Mouse (Mus musculus) layer of hippocampus, adult 9-10 months (tissue): ENCODE data around the gene Agl.
A peak's percentile ranks its signal among the peaks of the same experiment; 100 is the strongest.
"Not testable (repeated sequence)": the region's sequence is repeated elsewhere in the genome, so short reads cannot be mapped to it uniquely, and the experiment has no call there.

Source experiments
- DNase-seq: peaks from one replicate; pipeline ENCODE4 v3.0.0; 2022; ENCODE audit warnings: low spot score

Agl gene

DNA sequence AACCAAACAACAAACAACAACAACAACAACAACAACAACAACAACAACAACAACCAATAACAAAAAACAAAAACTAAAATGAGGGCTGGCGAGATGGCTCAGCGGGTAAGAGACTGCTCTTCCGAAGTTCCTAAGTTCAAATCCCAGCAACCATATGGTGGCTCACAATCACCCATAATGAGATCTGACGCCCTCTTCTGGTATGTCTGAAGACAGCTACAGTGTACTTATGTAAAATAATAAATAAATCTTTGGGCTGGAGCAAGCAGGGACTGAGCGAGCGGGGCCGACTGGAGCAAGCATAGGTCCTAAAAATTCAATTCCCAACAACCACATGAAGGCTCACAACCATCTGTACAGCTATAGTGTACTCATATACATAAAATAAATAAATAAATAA is 60.3 kb downstream of the Agl start:
- not testable (repeated sequence) for DNase-seq

DNA sequence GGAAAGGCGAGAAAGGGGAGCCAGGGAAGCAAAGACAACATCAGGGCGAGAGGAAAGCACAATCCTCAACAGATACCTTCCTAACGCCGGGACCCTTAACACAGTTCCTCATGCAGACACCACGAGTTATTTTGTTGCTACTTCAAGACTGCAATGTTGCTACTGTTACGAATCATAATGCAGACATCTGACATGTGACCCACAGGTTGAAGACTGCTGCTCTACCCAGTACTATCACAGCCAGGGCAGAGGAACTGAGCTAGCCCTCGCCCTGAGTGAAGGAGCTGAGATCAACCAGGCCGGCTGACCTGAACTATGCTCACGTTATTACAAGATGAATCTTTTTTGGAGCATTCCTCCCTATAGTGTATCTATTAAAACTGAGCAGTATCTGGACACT is 67.0 kb downstream of the Agl start:
- no peak for DNase-seq

DNA sequence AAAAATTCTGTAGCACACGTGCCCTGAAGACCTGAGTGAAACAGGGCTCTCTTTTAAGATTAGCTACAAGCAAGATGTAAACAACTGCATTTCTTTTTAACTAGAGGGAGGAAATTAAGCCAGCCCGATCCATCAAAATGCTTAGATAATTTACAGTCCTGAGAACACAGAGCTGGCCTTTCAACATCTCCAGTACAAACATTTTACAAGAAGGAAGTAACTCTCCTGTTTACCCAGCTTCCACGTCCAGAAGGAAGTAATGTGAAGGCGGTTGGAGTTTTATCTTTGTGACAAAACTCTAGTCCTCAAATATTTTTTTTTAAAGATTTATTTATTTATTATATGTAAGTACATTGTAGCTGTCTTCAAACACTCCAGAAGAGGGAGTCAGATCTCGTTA is 67.9 kb downstream of the Agl start:
- no peak for DNase-seq

DNA sequence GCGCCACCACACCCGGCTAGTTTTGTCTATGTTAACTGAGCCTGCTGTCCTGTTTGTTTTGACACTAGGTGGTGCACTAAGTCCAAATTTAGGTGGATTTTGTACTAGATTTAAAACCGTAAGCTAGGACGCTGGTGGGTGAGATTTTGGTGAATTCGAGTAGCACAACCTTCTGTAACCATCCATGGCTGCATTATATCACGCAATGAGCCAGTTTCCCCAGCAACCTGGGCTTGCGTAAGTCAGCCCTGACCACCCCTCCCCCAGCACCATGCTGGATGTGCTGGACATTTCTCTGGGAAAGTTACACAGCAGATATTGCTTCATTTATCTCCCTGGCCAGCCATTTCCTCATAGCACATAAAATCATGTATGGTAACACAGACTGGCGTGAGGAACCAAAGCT is 70.6 kb downstream of the Agl start:
- no peak for DNase-seq

DNA sequence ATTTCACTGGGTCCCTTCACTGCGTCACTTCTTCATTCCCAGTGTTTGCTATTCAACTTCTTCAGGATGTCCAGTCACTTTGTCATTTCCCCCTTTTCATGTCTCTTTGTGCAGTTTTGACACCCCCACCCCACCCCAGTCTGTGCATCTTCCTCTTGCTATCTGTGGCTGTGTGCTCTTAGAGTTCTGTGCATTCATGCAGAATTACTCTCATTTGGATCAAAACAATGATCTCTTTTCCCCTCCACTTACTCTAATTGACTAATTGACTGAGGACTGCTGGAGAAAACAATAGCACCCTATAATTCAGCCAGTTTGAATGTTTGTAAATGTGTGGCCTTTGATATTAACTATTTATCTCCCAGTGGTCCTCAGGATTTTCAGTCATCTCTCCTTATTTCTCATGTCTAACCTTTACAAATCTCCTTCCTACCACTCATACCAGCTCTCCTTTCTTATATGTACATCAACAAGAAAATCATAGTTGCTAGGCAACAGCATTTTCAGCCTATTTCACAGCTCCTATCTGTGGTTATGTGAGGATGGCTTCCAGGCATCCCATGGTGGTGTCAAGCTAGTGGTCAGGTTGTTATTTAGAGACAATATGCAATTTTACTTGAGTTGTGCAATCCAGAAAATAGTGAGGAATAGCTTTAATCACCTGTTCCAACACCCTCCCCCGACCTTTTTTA is 78.3 kb downstream of the Agl start:
- no peak for DNase-seq

DNA sequence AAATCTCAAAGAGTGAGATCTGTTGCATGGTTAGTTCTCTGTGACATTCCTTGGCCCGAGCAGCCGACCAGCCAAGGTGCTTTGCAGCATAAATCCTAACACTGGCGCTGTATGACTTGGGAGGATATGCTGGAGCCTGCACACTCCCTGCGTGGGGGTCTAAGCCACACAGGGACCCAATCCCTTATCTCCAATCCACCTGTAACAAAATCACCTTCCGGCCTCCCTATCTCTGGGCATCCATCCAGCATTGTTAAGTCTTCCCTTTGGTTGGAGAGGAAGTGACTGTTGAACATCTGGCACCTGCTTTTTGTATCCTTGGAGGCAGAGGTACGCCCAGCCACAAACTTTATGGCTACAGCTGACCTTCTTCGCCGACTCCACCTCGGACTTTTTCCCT is 81.2 kb downstream of the Agl start:
- DNase-seq: no peak

DNA sequence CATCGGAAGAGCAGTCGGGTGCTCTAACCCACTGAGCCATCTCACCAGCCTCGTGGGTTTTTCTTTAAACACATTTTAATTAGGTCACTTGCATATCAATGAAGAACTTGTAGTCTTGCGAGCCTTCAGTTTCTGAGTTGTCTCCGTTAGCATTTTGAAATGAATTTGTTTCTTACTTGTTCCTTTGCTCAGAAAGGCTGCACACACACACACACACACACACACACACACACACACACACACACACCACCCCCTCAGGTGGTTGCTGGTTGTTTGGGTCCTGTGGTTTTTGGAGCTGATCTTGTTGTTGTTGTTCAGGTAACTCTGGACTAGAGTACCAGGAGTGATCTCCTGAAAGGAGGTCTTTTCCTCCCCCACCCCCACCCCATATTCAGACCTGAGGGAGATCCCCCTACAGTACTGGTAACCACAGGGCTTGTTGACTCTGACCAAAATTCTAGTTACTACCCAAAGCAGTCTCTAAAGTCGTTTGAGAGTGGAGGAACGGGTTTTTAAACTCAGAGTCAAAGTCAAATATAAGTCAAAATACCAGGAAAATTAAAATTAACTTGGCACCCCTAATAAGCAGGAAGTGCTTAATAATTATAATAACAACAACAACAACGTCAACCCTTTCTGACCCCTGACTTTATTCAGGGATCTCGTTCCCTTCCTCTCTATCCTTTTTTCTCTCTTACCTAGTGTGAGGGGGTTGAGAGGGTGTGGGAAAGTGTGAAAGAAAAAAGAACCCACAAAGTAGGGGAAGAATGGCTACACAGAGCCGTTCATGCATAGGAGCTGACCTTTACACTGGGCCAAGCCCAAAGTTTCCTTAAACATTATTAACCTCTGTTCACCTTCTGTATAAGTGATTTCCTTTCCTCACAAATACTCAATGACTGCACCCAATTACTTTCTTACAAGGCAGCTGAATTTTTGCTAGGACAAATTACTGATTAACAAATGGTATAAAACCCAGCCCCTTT is 84.2 kb downstream of the Agl start:
- no peak for DNase-seq

DNA sequence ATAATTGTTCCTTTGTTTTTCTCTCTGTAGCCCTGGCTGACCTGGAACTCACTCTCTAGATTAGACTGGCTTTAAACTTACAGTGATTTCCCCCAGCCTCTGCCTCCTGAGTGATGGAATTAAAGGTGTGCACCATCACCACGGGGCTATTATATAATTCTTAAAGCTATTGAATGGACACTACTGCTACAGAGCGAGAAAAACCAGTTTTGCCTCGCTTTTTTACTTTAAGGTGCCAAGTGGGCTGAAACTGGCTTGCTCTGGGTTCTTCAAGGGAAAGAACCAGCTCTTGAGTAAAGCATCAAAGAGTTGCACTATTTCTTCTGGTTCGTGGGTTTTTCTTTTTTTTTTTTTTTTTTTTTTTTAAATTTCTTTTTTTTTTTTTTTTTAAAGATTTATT is 85.0 kb downstream of the Agl start:
- DNase-seq: no peak

DNA sequence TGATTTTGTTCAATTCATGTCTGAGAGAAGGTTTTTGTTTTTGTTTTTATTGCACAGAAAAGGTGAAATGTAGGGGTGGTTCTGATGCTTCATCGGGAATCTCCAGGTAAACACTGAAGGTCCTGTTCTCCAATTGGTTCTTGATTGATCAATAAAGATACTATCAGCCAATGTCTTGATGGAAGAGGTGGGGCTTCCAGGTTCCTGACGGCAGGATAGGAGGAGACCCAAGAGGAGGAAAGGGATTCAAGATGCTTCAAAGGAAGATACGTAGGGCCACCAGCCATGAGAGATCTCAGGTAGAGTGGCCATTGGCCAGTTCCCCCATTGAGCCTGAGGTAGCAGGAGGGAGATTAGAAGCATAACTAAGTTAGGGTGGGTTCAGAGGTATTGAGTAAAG is 89.0 kb downstream of the Agl start:
- DNase-seq: no peak

DNA sequence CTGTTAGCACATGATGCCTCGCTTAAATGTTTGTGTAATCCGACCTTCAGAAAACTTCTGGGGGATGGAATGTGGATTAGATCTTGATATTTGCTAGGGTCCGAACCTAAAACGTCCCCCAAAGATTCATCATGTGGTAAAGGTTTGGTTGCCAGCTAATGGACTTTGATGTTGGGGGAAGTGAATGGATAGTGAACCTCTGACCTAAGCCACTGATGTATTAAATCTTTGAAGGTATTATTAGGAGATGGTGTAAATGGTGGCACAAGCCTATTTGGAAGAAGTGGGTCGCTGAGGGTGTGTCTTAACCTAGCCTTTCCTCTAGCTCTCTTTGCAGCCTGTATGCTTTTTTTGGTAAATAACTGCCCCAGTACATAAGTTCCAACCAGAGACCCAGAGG is 94.9 kb downstream of the Agl start:
- DNase-seq: no peak

DNA sequence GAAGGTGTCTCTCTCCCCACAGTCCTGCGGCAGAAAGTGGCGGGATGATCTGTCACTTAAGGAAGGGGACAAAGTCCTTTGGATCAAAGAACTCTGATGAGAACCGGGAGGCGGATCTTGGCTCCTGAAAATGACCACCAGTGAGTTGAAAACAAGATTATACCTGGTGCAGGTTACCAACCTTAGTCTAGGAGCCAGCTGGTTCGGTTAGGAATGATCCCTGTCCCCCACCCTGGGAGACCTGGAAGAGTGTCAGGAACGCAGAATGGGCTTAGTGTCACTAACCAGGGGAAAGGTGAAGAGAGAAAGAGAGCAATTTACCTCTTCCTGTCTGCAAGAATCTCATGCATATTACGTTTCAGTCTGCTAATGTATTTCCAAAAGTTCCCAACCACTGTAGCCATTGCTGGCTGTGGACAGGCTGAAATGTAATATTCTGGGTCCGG is 95.5 kb downstream of the Agl start, which contains the start of gene Slc35a3:
TSS of gene Slc35a3 (minus strand) at position 396 of the 446 bp plus-strand sequence.
- peak; percentile 7 for DNase-seq

DNA sequence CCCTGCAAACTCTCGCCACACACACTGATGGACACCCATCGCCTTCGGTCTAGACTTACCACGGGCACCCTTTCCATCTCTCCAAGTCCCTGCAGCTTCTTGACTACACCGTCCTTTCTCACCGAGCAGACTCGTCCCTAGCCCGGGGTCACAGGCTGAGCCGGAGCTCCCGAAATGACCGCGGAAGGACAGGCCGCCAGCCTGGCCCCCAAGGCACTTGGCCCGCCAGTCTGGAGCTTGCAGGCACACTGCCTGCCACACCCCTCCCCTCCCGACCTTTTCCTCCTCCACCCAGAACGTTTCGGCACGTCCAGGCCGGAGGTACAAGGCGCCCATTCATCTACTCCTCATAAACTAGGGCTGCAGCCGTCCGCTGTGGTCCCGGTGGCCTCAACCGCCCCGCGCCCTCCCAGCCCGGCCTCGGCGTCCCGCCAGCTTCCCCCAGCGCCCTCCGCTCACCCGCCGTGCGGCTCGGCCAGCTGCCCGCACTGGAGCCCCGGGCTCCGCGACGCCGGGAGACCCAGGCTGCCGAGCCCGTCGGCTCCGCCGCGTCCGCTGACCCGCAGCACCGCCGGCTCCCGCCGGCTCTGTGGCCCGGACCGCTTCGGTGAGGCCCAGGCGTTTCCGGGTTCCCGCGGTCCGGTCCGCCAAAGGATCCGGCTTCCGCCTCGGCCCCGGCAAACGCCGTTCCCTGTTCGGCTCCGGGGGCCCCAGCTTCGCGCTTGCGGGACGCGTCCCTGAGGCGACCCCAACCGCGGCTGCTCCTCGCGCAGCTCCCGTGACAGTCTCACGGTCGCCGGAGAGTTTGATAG is 96.1 kb downstream of the Agl start:
- DNase-seq: peak; percentile 26

DNA sequence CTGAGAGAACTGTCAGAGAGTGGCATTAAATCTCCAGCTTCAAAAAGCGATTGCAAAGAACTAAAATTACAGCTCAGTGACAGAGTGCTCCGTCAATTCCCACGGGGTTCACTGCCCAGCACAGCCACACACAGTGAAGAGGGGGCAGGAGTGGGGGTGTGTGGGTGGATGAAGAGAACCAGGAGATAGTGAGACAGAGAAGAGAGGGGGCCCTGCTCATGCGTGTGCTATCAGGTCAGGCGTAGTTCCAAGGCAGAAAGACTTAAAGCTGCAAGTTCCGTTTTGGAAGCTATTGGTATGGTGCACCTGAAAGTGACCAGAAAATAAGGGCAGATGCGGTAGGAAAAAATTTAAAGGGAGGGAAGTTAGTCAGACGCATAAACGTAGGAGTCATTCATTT is 97.0 kb downstream of the Agl start:
- no peak for DNase-seq

DNA sequence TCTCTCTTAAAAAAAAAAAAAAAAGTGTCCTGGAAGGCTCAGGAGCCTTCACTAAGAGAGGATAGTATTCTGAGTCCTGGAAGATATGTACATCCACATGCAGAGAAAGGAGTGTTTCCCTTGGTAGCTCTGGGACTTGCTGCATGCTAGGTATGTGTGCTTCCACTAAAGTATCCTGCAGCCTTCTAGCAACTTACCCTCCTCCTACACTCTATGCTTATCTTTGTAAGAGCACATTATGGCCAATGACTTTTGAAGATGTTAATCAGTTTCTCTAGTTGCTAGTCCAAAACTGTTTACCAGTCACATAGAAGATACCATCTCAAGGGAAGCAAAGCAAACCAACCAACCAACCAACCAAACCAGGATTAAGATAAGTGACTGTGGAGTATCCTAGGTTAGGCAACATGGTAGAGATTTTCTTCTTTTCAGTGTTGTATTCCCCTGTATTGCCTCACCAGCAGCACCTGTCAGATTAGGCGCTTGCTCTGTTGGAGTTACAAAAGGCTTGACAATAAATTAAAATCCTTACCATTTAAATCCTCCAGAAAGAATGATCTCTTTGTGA is 102.2 kb downstream of the Agl start:
- DNase-seq: no peak

DNA sequence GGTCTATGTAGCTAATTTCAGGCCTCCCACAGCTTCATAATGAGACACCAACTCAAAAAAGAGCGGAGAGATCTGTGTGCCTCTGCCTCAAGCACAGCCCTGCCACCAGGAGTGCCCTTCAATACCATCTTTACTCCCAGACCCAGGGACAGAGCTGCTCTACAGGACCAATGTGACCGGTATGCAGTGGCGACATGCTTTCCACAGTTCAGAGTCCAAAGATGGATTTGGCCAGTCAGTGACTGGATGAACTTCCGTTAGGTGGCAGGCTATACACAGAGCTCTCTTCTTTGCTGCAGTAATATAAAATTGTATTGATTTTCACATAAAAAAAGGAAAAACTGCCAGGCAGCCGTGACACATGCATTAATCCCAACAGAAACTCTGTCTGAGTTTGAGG is 104.1 kb downstream of the Agl start:
- DNase-seq: no peak

DNA sequence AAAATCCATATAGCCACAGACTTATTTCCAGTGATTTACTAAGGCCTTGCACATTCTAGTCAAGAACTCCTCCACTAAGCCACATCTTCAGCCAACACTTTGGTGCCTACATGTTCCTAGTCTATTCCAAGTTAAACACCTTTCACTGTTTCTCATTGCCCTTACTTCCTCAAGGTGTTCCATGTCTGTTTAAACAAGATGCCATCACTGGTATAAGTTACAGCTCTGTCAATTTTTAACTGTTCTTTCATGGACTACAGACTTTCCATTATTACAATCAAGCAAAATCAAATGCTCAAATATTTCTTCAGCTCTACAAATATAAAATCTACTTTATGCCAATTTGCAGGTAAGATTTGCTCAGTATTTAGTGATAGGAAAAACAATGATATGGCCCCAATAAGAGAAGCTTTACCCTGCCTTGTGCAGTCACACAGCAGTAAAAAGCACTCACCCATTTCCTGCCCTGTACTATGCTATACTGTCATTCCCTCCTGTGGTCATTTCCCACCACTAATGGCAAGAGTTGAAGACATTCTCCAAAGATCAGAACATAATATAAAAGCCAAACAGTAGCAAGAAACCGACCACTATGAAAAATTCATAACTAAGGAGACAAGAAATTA is 105.2 kb downstream of the Agl start:
- DNase-seq: no peak

DNA sequence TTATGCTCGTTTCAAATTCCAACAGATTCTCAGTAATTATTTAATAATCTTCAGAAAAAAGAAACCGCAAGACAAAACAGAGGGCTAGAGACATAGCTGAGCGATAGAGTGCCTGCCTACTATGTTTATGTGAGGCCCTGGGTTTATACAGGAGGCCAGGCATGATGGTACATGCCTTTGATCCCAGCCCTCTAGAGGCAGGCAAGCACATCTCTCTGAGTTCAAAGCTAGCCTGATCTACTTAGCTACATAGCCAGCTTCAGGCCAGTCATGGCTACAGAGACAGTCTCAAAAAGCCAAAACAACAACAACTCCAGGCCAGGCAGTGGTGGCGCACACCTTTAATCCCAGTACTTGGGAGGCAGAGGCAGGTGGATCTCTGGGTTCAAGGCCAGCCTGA is 106.4 kb downstream of the Agl start:
- DNase-seq: no peak

DNA sequence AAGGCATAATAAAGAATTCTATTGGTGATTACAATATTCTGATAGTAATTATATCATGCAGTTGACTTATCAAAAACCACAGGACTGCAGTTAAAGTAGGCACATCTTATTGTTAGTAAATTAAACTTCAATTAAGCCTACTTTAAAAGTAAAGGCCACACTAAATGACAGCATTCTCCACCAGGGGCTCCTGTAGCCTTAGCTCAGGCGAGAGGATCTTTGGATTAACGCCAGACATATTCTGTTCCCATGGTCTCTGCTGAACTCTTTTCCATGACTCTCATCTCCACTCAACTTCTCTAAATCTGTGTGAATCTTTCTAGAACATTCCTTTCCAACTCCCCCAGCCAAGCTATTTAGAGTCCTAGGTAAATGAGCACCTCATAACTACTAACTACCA is 109.2 kb downstream of the Agl start:
- DNase-seq: no peak

DNA sequence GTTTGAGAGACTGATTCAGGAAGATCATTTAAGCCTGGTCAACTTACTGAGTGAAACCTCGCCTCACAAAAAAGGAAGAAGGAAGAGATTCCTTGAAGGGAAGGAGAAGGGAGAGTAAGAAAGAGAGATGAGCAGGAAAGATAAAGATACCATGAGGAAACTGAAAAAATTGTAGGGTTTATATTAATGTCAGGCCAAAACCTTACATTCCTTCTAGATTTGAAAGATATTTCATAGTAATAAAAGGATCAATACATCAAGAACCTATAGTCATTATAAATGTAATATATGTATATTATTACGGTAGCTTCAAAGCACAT is 112.3 kb downstream of the Agl start:
- DNase-seq: no peak

DNA sequence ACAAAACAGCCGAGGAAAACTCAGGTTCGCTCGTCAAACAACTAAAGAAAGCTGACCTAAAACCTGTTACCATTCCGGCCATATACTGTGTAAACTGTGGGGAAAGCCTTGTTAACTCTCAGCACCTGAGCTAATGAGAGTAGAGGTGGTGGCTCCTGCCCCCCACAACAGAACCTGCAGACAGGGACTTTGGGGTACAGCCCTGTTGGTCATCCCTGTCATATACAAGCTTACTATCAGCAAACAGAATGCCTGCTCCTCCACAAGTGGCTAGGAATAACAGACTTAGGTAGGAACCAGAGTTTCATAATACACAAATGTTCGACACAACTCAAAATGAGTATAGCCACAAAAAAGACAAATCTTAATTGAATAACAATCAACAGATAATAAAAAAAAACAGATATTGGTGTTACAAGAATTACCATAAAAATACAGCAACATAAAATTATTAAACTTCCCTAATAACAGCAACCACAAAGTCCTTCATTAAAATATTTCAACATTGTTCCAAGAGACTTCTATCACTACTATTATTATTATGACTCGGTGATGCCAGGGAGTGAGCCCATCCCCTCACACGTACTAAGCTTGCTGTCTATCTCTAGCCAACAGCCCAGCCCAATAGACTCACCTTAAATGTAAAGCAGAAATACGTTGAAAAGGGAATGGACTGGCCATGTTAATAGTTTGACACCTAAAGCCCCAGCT is 112.9 kb downstream of the Agl start:
- DNase-seq: no peak

DNA sequence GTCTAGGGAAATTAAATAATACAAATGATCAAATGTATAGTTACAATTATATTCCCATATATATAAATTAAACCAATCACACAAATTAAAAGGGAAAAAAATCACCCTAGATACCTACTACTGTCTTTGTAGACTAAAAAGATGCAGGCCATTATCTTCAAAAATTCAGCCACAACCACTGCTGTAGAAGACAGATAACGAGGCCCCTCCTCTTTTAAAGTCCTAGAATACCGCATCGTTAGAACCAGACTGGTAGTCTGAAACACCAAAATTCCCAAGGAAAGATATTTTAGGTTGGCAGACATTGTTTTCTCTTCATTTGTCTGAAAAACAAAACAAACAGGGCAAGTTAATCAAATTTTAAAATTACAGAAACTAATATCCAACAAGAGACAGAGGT is 113.7 kb downstream of the Agl start:
- no peak for DNase-seq
